Mouse (Mus musculus) kidney, adult 9 months (tissue): ENCODE data around the gene Rab3il1.

Experiments used
- DNase-seq: peaks from one replicate; pipeline ENCODE4 v3.0.0; 2022

Gene Rab3il1

DNA sequence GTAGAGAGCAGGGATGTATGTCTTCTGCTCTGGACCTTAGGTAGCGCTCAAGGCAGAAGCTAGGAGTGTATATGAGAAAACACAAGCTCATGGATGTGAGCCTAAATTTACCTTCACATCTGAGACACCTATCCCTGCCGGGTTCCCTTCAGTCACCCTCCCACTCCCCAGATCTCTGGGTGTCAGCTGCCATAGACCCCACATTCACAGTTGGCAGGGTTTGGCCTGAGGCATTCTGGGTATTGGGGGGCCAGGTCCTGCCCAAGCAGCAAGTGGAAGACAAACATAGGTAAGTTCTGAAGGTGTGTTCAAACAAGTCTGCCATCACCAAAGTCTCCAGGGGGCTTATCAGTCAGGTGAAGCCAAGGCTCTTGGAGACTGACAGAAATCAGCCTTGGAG, 60.2 kb downstream of the Rab3il1 start:
- no peak for DNase-seq

DNA sequence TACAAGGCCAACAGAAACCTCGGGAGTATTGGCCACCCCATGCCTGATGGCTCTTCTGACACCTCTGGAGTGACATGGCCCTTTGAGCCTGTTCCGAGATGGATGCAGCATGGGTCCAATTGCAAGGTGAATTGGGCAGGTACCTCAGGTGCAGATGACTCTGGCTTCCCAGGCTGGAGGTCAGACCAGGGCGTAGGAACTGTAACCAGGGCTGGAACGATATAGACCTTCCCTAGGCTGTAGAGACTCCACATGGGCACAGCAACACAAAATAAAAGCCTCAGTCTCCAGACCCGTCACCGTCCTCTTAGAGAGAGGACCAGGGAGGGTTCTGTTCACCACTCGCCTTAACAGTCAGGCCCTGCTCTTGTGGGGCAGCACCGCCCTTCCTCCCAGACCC, 60.8 kb downstream of the Rab3il1 start:
- DNase-seq, result no peak

DNA sequence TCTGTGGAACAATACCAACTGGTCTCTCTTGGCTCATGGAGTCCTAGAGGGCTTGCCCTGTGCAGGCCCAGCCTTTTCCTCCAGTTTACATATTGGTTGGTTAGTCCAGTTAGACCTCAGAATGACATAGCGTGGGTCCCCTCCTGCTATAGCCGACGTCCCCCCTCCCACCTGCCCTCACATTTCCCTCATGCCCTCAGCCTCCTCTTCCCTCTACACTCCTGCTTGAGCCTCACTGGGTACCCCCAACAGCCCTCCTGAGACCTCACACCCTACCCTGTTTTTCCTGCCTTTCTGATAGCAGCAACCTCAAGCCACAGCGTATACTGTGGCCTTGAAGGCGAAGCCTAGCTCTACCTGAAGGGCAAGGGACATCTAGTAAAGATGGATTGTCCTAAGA, 61.4 kb downstream of the Rab3il1 start:
- no peak for DNase-seq

DNA sequence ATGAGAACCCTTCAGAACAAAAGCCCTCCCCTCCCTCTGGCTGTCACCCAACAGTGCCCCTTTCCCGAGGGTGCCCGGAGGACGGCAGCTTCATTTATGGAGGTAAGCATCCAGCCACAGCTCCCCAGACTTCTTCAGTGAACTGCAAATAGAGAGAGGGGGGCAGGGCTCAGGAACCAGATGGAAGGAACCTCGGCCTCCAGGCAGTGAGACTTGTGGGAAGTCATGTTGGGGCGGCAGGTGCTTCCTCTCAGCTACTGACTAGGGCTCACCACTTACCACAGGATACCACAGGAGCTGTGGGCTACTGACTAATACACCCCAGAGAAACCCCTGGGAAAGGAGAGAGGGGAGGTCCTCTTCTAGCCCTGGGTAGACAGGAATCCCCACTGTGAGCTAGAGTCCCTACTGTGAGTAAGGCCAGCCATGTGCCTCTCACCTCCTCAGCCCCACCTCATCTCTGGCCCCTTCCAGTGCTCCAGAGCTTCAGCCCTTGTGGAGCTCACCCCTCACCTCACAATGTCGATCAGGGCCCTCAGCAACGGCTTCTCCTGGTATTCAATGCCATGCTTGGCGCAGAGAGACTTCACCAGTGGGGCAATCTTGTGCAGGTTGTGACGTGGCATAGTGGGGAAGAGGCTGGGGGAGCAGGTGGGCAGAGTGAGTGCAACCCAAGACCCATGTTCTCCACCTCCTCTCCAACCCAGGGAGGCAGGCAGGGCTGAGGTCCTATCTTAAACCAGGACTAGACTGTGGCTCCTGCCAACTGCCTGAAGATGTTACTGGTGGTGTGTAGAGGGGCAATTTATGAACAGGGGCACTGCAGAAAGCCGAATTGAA, 62.9 kb downstream of the Rab3il1 start:
- DNase-seq, result peak; percentile 33

DNA sequence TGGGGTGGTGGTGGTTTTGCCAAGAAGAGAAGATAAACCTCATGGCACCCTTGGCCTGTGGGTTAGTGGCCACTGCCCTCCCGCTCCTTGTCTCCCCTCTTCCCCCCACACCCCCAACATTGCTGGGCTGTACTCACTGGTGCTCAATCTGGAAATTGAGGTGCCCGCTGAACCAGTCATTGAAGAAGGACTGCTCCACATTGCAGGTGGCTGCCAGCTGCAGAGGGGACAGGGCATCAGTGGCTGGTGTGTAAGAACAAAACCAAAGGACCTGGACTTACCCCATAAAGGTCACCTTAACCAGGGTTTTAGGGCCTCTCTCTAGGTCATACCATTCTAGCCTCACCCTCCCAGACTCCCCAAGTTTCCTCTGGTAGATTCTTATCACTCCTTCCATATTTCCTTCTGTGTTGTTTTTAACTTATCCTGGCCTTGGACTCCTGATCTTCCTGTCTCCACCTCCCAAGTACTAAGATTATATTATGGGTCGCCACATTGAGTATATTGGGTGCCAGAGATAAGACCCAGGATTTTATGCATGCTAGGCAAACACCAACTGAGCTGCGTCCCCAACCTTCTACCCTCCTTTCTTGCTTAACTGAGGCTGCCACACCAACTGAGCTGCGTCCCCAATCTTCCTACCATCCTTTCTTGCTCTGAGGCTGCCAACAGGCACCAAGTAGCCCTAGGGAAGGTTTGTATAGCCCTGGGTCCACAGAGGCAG, 64.2 kb downstream of the Rab3il1 start:
- DNase-seq, result no peak

DNA sequence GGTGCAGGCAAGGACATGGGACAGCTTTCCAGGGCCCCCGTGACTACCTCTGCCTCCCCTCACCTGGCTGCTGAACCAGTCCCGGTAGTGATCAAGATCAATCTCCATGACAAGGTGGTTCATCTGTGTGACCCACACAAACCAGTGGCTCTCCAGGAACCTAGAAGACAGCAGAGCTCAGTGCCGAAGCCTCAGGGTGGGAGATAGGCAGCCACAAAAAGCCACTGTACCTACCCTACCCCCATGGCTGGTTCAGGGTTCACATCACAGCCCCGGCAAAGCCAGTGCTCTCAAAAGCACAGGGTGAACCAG, 64.7 kb downstream of the Rab3il1 start:
- DNase-seq, result no peak

DNA sequence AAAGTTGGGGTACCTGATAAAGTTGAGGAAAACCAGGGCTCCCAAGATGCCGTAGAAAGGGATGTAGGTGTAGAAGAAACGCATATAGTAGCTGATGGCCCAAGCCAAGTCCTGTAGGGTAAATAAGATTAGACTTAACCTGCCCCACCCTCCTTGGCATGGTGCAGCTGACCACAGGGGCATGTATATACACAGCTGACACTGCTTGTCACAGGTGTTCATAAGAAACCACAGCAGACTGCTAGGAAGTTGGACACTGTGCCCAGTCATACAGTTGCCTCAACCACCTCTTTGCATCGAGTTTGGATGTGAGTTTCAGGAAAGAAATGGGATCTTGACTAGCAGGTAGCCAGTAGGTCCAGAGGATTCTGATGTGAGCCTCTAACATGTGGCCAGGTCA, 65.0 kb downstream of the Rab3il1 start:
- no peak for DNase-seq

DNA sequence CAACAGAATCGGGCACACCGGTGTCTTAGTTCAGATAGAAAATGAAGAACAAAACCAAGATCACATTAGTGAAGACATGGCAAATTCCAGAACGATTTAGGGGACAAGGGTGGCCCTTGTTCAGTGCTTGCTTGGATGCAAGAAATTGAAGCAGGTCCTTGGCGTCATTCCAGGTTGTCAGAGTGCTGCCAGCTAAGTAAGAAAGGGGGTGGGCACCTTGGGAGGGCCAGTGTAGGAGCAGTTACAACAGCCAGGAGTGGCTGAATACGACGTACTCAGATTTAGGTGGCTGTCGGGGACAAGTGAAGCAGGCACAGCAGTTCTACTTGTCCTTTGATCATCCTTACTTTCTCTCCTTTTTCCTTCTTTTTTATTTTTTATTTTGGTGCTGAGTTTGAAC, 66.2 kb downstream of the Rab3il1 start:
- DNase-seq, result peak; percentile 47

DNA sequence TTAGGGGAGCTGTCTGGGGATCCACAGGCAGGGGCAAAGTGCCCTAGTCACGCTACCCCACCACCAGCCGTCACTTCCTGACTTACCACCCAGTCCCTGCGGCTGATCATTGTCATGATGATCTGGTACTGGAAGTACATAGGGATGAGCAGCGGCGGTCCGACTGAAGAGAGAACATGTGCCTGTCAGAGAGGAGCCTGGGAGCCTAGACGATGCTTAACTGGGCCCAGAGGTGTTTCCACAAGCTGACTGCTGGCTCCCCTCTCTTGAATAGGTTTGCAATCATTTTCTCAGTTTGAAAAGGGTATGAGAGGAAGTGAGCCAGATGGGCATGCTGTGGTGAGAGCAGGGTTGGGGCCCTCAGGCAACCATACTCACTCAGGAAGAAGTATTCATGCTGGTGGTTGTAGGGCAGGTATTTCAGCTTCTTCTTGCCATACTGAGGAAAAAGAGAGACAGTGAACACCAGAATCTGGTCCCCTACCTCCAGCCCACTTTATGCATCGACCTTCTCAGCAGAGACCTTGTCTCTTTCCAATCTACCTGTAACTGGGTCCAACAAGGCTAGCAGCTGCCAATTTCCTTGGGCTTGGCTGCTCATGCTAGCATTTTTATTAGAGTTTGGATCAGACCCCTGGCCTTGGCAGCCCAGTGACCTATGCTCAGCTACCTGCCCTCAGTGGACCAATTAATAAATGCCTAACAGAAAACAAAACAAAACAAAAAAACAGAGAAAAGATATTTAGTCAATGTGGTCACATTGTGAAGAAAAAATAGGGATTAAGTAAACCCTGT, 68.9 kb downstream of the Rab3il1 start:
- peak; percentile 91 for DNase-seq

DNA sequence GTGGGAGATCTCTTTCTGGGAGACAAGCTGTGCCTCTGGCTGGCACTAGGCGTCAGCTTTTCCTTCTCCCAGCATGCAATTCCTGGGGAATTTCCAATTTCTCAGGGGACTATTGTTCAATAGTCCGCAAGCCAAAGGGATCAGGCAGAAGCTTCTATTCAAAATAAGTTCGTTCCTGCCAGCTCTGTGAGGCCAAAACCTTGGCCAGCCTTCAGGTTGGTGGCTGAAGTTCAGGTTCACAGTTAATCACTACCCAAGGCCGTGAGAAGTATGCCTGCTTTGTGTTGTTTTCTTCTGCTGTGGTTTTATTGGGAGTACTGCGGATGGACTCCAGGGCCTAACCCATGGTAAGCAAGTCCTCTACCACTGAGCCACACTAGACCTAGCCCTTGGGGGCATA, 69.7 kb downstream of the Rab3il1 start:
- DNase-seq, result peak; percentile 94

DNA sequence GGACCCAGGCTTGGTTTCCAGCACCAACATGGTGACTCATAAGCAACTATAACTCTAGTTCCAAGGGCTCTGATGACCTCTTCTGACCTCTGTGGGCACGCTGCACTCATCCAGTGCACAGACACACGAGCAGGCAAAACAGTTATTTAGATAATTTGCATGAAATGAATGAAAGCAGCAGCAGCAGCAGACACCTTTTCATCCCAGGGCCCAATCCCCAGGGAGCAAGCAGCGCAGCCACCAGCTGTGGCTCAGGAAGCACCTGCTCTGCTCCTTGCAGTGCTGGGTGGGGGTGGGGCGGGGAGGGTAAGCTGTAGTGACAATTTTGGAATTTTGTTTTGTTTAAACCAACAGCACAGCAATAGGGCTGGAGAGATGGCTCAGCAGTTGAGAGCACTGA, 70.4 kb downstream of the Rab3il1 start:
- peak; percentile 28 for DNase-seq

DNA sequence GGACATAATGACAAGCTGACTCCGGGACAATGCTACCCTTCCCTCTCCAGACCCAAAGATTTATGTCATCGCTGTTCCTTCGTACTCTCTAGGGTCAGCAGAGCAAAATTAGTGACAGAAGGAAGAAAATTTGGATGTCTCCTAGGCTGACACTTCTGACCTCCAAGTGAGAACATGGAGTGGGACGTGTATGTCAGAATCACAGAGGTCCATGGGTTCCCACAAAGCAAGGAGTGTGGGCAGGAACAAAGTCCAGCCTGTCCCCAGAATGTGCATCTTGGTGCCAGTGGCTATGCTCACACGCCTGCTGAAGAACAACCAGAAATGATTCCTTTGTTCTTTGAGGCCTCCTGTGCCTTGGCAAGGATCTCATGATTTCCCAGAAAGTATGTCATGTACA, 71.7 kb downstream of the Rab3il1 start:
- DNase-seq, result peak; percentile 36

DNA sequence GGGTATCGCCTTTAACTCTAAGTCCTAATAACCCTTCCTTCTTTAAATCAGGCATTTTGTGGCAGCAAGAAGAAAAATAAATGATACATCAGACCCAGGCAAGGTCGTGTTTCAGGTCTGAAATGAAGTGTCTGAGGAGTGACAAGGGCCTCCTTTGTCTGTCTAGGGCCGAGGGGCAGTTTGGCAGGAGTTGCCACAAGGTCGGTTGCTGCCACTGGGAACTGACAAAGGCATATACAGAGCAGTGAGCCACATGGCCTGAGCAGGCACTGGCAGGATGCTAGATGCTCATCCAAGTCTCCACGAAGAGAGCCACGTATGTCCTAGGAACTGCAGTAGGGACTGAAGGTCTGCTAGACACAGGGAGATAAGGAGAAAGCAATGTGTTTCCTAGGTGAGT, 76.9 kb downstream of the Rab3il1 start:
- DNase-seq, result no peak

DNA sequence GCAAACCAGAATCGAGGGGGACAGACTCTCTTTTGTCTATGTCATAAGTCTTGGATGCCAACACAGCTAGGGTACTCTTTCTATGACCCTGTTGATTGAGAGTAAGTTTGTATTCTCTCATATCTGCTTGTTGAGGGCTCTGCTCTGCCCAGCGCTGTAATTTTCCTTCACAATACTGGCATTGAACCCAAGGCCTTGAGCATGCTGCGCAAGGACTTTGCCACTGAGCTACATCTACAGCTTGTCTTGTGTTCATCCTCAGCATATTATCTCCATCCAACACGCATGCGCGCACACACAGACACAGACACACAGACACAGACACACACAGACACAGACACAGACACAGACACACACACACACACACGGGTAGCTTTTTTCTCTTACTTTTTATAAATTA, 78.9 kb downstream of the Rab3il1 start:
- no peak for DNase-seq

DNA sequence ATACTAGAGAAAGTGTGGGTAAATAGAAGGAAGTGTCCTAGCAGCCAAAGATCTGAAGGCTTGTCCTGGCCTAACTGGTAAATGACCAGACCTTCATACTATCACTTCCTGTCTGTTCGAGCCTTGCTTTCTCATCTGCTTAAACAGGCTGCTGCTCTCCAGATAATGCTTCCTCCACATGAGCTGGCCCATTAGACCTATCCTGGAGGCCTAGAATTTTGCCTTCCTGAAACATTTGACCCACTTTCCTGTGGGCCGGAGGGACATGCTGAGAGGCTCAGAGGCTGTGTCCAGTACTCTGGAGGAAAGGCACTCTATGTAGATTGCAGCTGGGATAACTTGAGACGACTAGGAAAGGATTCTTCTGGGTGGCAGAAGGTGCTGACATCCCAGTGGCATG, 80.6 kb downstream of the Rab3il1 start:
- DNase-seq, result no peak

DNA sequence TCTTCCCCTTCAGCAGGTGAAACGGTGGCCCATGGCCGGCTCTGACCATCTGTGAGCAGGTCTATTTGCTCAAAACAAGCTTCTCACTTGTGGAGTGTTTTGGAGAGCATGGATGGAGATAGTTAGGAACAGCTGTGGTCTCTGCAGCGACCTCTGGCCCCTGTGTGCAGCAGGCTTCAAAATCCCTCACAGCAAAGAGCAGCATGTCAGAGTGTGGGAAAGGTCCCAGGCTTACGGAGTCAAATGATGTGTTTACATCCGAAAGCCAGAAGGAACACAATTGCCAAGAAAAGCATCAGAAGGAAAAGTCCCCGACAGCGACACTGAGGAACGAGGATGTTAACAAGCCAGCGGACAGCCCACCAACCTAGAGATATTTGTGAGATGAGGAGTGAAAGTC, 84.0 kb downstream of the Rab3il1 start:
- DNase-seq, result no peak

DNA sequence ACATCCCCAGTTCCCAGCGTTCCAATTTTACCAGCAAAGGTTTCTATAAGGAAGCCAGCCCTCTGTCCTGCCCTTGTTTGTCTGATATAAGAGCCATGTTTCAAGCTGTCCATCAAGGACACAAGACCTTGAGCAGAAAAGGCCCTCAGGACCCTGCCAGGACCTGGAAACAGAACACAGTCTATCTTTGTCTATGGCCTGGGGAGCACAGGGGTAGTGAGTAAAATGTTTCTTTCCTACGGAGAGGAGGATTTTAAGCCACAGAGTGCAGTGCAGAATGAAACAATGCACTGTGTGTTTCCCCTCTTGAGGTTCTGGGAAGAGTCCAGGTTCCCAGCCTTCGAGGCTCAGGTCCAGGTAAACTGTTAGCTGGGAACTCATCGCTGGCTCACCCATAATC, 85.5 kb downstream of the Rab3il1 start:
- DNase-seq, result no peak
